Mouse (Mus musculus) cerebellum, postnatal 36 days (tissue): ENCODE measurements around the gene Slc17a3.

Source experiments
- DNase-seq, 2 experiments: peaks; one replicate each; pipeline ENCODE4 v3.0.0; 2021 to 2022; ENCODE audit warnings: mixed read lengths in 2 of 2

Slc17a3 gene

GRCm38 (mm10) chr13:23839308-23839707, at the start of gene Slc17a3:
Gene Slc17a3 (plus strand): TSS chr13:23839434.
- no peak for DNase-seq

GRCm38 (mm10) chr13:23792520-23792919, 46.7 kb upstream of the Slc17a3 start:
- DNase-seq: peak; percentile 17 to 41

DNA sequence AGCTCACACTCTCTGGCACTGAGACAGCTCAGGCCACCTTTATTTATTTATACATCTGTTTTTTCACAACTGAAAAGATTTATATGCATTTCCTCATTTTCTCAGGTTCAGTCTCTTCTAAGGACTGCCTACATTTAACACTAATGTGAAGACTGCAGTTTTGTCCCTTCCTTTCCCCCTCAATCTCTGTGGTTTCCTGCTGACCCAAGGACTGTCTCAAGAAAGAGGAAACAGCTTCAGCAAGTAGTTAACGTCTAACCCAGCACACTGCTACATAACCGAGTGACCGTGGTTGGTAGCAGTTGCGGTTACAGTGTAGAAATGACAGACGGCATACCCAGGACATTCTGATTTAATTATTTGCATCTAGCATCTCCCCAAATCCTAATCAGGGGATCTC, 39.8 kb upstream of the Slc17a3 start:
- DNase-seq: no peak

GRCm38 (mm10) chr13:23804532-23804931, 34.7 kb upstream of the Slc17a3 start:
- no peak for DNase-seq

- no peak for DNase-seq
Observed at GRCm38 (mm10) chr13:23806422-23807052, 32.7 kb upstream of the Slc17a3 start, which contains the start of gene Slc17a2. Gene Slc17a2 (plus strand): TSS chr13:23806993.

DNA sequence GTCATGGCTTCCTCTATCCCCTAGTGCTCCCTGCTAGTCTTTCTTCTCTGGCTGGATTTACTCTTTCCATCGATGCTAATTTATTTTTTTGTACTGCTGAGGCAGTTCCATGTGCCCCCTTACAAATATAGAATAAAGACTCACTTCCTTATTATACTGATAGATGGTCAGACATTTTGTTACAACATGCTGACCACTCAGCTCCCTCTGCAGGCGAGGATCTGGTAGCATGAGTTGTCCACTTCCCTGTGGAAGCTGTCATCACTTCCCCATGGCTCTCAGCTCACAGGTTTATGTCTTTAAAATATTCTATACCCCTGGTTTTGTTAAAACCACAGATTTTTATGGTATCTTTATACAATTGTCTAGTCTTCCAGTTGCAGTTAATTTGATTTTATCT, 23.1 kb upstream of the Slc17a3 start:
- no peak for DNase-seq

DNA sequence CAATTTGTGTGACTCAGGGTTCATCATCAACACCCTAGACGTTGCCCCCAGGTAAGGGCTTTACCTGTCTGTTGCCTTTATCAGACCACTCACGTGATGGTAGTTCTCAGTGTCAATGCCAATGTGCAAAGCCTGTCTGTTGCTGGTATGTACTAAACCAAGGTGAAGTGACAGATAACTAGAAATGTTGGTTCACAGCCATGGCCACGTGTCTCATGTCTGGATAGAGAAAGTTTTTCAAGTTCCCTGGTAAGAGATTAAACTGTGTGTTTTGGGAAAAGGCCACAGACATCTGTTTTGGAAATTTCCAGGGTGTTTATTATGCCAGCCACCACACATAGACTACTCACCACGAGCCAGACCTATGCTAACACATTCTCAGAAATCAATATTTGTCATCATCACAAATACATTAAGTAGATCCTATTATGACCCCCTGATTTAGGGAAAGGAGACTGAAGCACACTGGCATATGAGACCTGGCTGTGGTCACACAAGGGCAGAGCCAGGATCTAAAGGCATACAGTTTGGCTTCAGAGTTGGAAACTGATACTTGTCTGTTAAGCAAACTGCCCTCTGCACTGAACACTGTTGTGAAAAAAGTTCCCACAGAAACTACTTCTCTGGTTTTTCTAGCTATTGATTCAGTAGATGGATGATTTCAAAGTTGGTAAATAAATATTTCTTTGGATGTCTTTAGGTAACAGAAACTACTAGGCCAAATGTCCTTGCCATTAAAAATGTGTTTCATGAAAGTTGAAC, 18.9 kb upstream of the Slc17a3 start:
- no peak for DNase-seq

- no peak for DNase-seq
Observed at GRCm38 (mm10) chr13:23822213-23822612, 17.0 kb upstream of the Slc17a3 start.

DNA sequence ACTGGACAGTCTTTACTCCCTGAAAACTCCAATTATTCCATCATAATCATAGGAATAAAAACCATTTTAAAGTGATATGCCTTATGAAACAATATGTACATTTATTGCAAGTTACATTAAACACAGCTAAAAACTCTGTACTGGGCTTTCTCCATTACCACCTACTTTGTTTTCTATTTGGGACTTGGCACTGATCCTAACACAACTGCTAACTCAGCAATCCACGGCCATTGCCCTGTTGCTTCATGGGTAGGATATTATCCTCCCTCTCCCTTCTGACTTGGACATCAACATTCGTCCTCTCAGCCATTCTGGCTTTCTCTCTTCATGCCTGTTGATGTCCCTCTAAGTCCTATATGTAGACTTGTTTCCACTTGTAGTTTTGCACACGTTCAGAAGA, 12.6 kb upstream of the Slc17a3 start:
- no peak for DNase-seq

DNA sequence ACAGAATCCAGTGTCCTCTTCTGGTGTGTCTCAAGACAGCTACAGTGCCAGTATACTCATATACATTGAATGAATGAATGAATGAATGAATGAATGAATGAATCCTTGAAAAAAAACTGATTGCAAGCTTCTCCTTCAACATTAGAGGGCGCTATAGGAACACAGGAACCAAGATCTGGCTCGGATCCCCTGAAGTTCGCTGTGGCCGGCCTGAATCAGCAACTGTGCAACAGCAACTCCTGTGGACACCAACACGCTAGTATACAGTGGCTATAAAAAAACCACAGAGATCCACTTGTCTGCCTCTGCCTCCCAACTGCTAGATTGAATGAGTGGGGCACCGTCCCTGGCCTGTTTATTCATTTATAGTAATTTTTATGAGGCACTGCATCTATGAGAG, 6.2 kb upstream of the Slc17a3 start:
- DNase-seq: no peak

DNA sequence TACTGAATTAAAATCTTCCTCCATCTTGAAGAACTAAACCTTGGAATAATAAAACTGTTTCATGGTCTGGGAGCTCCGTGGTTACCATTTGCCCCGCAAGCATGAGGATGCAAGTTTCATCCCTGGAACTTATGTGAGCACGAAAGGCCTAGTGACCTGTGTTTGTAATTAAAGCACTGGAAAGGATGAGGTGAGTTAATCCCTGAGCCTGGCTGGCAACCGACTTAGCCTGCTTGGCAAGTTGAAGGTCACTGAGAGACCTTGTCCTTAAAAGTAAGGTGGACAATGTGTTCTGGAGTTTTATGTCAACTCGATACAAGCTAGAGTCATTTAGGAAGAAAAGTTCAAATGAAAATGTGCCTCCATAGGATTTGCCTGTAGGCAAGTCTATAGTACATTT, 4.4 kb upstream of the Slc17a3 start:
- DNase-seq: no peak

DNA sequence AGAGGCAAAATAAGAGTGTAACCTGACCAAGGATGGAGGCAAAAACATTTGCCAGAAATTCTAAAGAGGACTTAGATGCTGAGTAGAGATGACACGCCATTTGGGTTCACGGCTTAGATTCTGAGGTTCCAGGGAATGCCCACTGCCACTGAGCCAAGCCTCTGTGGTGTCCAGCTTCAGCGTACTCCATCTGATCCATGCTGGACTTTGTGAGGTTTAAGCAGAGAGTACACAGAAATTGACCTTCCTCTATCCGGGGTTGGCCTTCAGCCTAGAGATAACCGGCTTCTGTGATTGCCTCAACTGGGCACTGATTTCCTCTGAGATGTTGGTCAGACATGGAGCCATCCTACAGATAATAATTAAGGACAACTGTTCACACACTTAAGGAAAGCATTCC, 2.6 kb upstream of the Slc17a3 start:
- DNase-seq: no peak

DNA sequence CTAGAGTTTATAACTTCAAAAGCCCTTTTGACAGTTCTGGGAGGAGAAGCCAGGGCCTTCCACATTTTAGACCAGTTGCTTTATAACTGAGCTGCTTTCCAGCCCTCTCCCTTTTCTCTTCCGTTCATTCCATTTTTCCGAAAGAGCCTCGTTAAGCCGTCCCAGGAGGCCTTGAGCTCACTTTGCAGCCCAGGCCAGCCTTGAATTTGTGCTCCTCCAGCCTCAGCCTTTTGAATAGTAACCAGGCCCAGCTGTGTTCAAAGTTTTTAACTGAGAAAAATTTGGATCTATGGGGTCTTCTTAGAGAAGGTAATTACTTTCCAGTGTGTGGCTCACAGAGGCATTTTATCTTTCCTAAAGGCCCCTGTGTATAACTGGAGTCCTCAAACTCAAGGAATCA, 6.6 kb downstream of the Slc17a3 start:
- no peak for DNase-seq

GRCm38 (mm10) chr13:23849299-23849698, 10.1 kb downstream of the Slc17a3 start:
- DNase-seq: no peak

DNA sequence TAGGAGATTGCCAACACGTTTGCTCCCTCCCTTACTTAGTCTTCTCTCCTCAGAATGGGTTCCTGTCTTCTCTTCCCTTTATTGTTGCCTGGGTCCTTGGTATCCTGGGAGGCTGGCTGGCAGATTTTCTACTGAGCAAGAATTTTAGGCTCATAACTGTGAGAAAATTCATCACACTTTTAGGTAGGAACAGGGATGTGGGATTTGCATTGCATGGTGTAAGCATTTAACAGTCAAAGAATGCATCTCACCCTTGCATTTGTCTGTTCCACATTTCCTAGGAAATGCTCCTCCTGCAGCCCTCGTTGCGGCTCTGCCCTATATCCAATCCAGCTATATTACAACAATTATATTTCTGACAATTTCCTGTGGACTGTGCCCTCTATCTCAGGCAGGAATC, 17.2 kb downstream of the Slc17a3 start:
- no peak for DNase-seq

DNA sequence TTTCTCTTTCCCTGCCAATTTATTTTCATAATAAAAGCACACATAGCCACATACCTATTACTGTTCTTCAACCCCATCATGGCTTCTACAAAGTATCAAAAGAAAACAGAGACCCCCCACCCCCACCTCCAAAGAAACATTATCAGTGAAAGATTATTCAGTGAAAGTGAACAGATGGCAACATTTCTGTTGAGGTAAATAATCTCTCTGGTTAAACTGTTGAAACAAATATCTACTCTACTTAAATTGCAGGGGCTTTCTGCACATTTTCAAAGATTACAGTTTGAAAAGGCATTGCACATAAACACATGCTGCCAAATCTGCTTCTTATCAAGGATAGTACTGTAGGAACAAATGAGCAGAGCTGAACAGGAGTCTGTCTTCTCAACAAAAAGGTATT, 22.6 kb downstream of the Slc17a3 start:
- DNase-seq: no peak

DNA sequence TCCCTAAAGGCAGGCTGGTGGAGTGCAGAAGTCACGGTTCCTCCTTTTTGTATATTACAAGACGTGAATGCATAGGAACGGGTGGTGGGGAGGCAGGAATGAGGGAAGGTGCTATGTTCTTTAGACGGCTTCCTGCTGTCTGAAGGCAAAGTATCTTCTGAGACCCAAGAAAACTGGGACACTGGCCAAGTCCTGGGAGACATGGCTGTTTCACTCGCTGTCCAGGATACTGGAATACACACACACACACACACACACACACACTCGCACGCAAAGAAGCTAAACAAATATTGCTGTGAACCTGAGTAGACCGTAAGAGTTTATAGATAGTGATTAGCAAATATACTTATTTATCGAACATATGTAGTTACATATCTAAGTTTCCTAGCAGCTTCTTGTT, 25.5 kb downstream of the Slc17a3 start:
- no peak for DNase-seq

DNA sequence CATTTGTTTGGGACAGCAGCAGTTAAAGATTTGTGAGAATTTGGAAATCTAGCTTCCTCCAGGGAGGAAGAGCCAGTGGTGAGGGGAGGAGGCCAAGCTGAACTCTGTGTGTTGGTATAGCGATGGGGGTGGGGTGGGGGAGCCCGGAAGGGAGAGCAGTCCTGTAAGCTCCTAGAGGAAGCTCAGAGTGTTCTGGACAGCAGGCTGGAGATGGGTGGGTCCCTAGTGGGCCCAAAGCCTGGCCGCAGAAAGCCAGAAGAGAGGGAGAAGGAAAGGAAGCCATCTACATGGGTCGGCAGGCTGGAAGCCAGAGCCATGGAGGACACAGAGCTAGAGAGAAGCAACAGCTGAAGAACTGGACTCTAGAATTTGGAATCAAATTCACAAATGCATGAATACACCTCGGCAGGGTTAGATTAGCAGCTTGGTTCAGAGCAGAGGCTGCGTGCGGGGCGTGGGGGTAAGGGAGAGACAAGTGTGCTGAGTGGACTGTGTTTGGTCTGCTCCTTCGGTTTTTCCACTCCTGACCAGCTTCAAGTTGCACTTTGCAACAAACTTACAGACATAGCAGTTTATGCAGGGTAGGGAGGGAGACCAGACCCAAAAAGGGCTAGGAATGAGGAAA, 27.0 kb downstream of the Slc17a3 start:
- DNase-seq: no peak

GRCm38 (mm10) chr13:23867000-23867399, 27.8 kb downstream of the Slc17a3 start:
- no peak for DNase-seq

- no peak for DNase-seq
Observed at GRCm38 (mm10) chr13:23867405-23867804, 28.2 kb downstream of the Slc17a3 start, which contains the start of gene Slc17a1. Gene Slc17a1 (plus strand): TSS chr13:23867750.

DNA sequence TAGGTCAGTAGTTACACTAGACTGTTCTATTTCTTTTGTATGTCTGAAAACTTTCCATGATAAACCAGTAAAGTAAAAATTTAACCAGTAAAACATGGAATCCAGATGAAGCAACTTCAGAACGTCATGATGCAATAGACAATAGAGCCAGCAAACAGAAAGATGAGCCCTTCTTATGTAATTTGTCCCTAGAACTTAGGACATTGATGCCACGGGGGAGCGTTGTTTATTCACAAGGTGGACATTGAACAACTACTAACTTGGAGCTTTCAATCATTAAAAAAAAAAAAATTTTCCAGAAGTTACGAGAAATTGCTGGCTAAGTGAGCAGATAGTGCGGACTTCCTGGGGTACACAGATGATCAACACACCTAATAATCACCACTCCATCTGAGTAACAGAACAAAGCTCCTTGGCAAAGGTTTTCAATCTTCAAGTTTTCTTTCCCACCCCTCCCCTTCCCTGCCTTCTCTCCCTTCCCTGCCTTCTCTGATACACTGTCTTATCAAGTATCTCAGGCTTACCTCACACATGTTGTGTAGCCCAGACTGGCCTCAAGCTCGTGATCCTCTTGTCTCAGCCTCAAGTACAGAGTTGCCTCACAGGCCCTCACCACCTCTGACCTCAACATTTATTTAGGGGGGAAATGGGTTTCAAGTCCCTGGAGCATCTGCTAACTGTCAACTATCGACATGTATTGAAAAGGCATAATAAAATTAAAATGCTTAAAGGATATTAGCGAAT, 29.7 kb downstream of the Slc17a3 start:
- DNase-seq: no peak

DNA sequence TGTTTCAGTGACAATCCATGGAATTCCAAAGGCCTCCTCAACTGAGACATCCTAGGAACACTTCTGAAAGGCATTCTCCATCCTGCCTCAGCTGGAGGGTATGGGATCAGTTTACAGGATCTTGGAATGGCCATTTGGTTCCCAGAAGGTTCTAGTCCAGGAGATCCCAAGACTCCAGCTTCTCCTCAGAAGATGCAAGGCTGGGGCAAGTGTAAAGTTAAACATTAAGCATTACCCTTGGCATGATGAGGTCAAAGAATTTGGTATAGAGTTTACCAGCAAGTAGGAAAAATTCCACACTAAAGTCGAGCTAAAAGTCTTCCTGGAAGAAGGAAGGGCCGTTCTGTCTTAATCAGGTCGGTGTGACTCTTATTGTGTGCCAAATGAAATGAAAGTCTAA, 30.8 kb downstream of the Slc17a3 start:
- DNase-seq: no peak

- no peak for DNase-seq
Observed at GRCm38 (mm10) chr13:23873141-23873540, 33.9 kb downstream of the Slc17a3 start.
